ENCODE assay signal across 23 mouse cellular contexts in genomic region chr11:52056198-52056597, GRCm38 (mm10). TPM values are rescaled to one million over a fixed set of nuclear protein-coding genes. Genes with fewer than 3 reads are reported as not detected.
DNase-seq lines count a peak whose midpoint lies in the region; ATAC-seq and TF ChIP-seq lines count a peak whose summit lies in the region.
"Had no signal": no experiment of that assay in that cellular context is flagged by ENCODE, and none has a peak within 500 bp of the region (broad histone marks: within the 10 kb centered on the region; RNA-seq: fewer than 3 reads in every experiment).

No protein-coding gene starts in this region.

- no peaks in the 10 kb centered on the region for H3K79me2 ChIP-seq in heart, adult 2 months (replicated peaks; ENCODE audit: control insufficient read depth, insufficient read depth, low read length)

- no peak overlapping the region; the same call in 1 of the 2 replicates for H3K27ac ChIP-seq in heart, adult 2 months
- peak overlapping the region; percentile 63 to 74 for H3K27ac ChIP-seq in heart, embryonic 14.5 days (replicated peaks in 1 of 2; ENCODE audit: control insufficient read depth in 1 of 2, insufficient read depth in 1 of 2, low read depth in 2 of 2, low read length in 2 of 2)
- H3K27ac ChIP-seq in heart, embryonic 10.5 days, result no peak overlapping the region
- no peak overlapping the region for H3K27ac ChIP-seq in lung, postnatal 0 days (ENCODE audit: low read length)
- H3K27ac ChIP-seq in liver, embryonic 12.5 days, result no peak overlapping the region
- H3K27ac ChIP-seq: embryonic facial prominence, embryonic 13.5 days; forebrain, embryonic 12.5 days; hindbrain, embryonic 10.5 days; hindbrain, embryonic 14.5 days; intestine, embryonic 15.5 days had no signal

- TF ChIP-seq CTCF in heart, adult 2 months (IDR thresholded peaks at IDR 0.05), result no peak
- no peak for TF ChIP-seq CTCF in lung, postnatal 0 days (IDR thresholded peaks at IDR 0.05)

- ATAC-seq in heart, embryonic 14.5 days (ENCODE audit: insufficient number of reproducible peaks, insufficient read depth, low FRiP score, low read depth), result 0 out of 2 replicates have a peak, but pooled peaks have one; percentile 31
- ATAC-seq in lung, postnatal 0 days, result no peak
- peak; percentile 50; the same call in 1 of the 2 replicates for ATAC-seq in megakaryocyte progenitor cell, adult 5-6 weeks (replicated peaks; ENCODE audit: poor library complexity)
- ATAC-seq in liver, embryonic 12.5 days, result no peak
- ATAC-seq: CD4-positive, CD25-positive, alpha-beta regulatory T cell, adult 4 months; forebrain, embryonic 16.5 days; intestine, embryonic 15.5 days had no signal

- TF ChIP-seq EP300 in heart, adult 2 months (IDR thresholded peaks at IDR 0.05; ENCODE audit: insufficient read depth, low read depth, low read length), result 0 out of 2 replicates have a peak, but pooled peaks have one; percentile 27
- TF ChIP-seq EP300 in lung, postnatal 0 days (IDR thresholded peaks at IDR 0.05), result no peak

- peak overlapping the region; percentile 27 for H3K4me2 ChIP-seq in heart, embryonic 14.5 days (ENCODE audit: low read length)
- no peak overlapping the region for H3K4me2 ChIP-seq in lung, postnatal 0 days (replicated peaks; ENCODE audit: low read depth, low read length)
- no peak overlapping the region for H3K4me2 ChIP-seq in liver, embryonic 12.5 days
- H3K4me2 ChIP-seq: embryonic facial prominence, embryonic 13.5 days; forebrain, embryonic 12.5 days; hindbrain, embryonic 14.5 days; intestine, embryonic 15.5 days had no signal

- TF ChIP-seq POLR2A in heart, adult 2 months (IDR thresholded peaks at IDR 0.05; ENCODE audit: insufficient read depth, low read depth, low read length), result no peak

- no peaks in the 10 kb centered on the region for H3K36me3 ChIP-seq in heart, adult 2 months (ENCODE audit: control insufficient read depth, insufficient read depth, low read length)
- no peaks in the 10 kb centered on the region for H3K36me3 ChIP-seq in heart, embryonic 14.5 days (ENCODE audit: control insufficient read depth, insufficient read depth, low read length)
- H3K36me3 ChIP-seq in heart, embryonic 10.5 days, result no peaks in the 10 kb centered on the region
- no peaks in the 10 kb centered on the region for H3K36me3 ChIP-seq in lung, postnatal 0 days (ENCODE audit: insufficient read depth, low read length)
- H3K36me3 ChIP-seq in liver, embryonic 12.5 days, result no peaks in the 10 kb centered on the region
- H3K36me3 ChIP-seq: embryonic facial prominence, embryonic 13.5 days; forebrain, embryonic 12.5 days; G1E; hindbrain, embryonic 10.5 days; intestine, embryonic 15.5 days had no signal

- 49% methylated on average over 5 of the region's 5 CpGs for WGBS in heart, adult 2 months
- 32% methylated on average over 5 of the region's 5 CpGs for WGBS in heart, embryonic 14.5 days
- 54% methylated on average over 5 of the region's 5 CpGs for WGBS in heart, embryonic 10.5 days
- WGBS in lung, postnatal 0 days, result 51% methylated on average over 5 of the region's 5 CpGs
- 48% methylated on average over 5 of the region's 5 CpGs for WGBS in liver, embryonic 12.5 days (ENCODE audit: insufficient replicate concordance)

- H3K4me3 ChIP-seq in heart, adult 2 months, result no peak overlapping the region
- no peak overlapping the region for H3K4me3 ChIP-seq in heart, embryonic 14.5 days (ENCODE audit: control insufficient read depth in 1 of 2, insufficient read depth in 1 of 2, low read depth in 1 of 2, low read length in 2 of 2)
- no peak overlapping the region for H3K4me3 ChIP-seq in heart, embryonic 10.5 days
- no peak overlapping the region for H3K4me3 ChIP-seq in lung, postnatal 0 days (ENCODE audit: low read depth, low read length)
- H3K4me3 ChIP-seq in liver, embryonic 12.5 days, result no peak overlapping the region
- H3K4me3 ChIP-seq: embryonic facial prominence, embryonic 13.5 days; forebrain, embryonic 12.5 days; hindbrain, embryonic 10.5 days; intestine, embryonic 15.5 days had no signal

- intact Hi-C loops in heart, adult 2 months (cut with DNase I), result no loop called here
- intact Hi-C loops in heart, postnatal 36 days (cut with DNase I), result no loop called here

- DNase-seq in heart, adult 2 months, result peak in 1 of 2 experiments; percentile 10
- no peak for DNase-seq in heart, postnatal 36 days
- DNase-seq in heart, embryonic 10.5 days (ENCODE audit: low spot score), result no peak
- peak; percentile 45 for DNase-seq in lung, postnatal 0 days (ENCODE audit: low spot score)
- DNase-seq in lung, postnatal 4 days, result no peak
- DNase-seq: adrenal gland, postnatal 10 days; B cell, adult 2 months; cerebellum, adult 11-12 months; cerebellum, adult 9-10 months; cerebellum, postnatal 25 days; gastrocnemius, postnatal 14 days; kidney, adult 2 months had no signal

- H3K9me3 ChIP-seq in heart, embryonic 14.5 days (ENCODE audit: control insufficient read depth, low read length), result 0 out of 2 replicates have a peak, but pooled peaks cover 4% of the 10 kb centered on the region
- H3K9me3 ChIP-seq in heart, embryonic 10.5 days, result no peaks in the 10 kb centered on the region
- H3K9me3 ChIP-seq in lung, postnatal 0 days (ENCODE audit: low read length), result no peaks in the 10 kb centered on the region
- H3K9me3 ChIP-seq in liver, embryonic 12.5 days (replicated peaks), result 0 out of 2 replicates have a peak, but pooled peaks cover 4% of the 10 kb centered on the region
- H3K9me3 ChIP-seq: embryonic facial prominence, embryonic 13.5 days; forebrain, embryonic 12.5 days; G1E; hindbrain, embryonic 10.5 days; intestine, embryonic 15.5 days had no signal

- peaks cover 4% of the 10 kb centered on the region for H3K4me1 ChIP-seq in heart, adult 2 months (ENCODE audit: control insufficient read depth, insufficient read depth, low read length)
- H3K4me1 ChIP-seq in heart, embryonic 14.5 days (ENCODE audit: control insufficient read depth in 2 of 2, insufficient read depth in 2 of 2, low read length in 2 of 2), result peaks cover 11 to 12% of the 10 kb centered on the region in 2 experiments; a peak in 3 of 4 replicates
- peaks cover 3% of the 10 kb centered on the region; the same call in 1 of the 2 replicates for H3K4me1 ChIP-seq in heart, embryonic 10.5 days
- no peaks in the 10 kb centered on the region for H3K4me1 ChIP-seq in lung, postnatal 0 days (ENCODE audit: insufficient read depth, low read depth, low read length)
- H3K4me1 ChIP-seq in liver, embryonic 12.5 days, result no peaks in the 10 kb centered on the region
- H3K4me1 ChIP-seq: embryonic facial prominence, embryonic 13.5 days; forebrain, embryonic 12.5 days; intestine, embryonic 15.5 days had no signal

- no peaks in the 10 kb centered on the region for H3K27me3 ChIP-seq in heart, adult 2 months (ENCODE audit: control insufficient read depth, insufficient read depth, low read length)
- no peaks in the 10 kb centered on the region for H3K27me3 ChIP-seq in heart, embryonic 14.5 days (ENCODE audit: control insufficient read depth, insufficient read depth, low read length)
- no peaks in the 10 kb centered on the region for H3K27me3 ChIP-seq in heart, embryonic 10.5 days (ENCODE audit: insufficient read depth, poor library complexity, severe bottlenecking)
- no peaks in the 10 kb centered on the region for H3K27me3 ChIP-seq in lung, postnatal 0 days (replicated peaks; ENCODE audit: insufficient read depth, low read length)
- no peaks in the 10 kb centered on the region for H3K27me3 ChIP-seq in liver, embryonic 12.5 days (replicated peaks)
- H3K27me3 ChIP-seq: embryonic facial prominence, embryonic 13.5 days; forebrain, embryonic 12.5 days; intestine, embryonic 15.5 days had no signal

- no peak overlapping the region for H3K9ac ChIP-seq in heart, adult 2 months (ENCODE audit: low read depth, low read length)
- H3K9ac ChIP-seq in heart, embryonic 14.5 days (ENCODE audit: low read length), result no peak overlapping the region
- H3K9ac ChIP-seq in lung, postnatal 0 days (replicated peaks; ENCODE audit: low read depth), result no peak overlapping the region
- no peak overlapping the region for H3K9ac ChIP-seq in liver, embryonic 12.5 days
- H3K9ac ChIP-seq: embryonic facial prominence, embryonic 13.5 days; forebrain, embryonic 12.5 days; hindbrain, embryonic 14.5 days; intestine, embryonic 15.5 days had no signal

RNA-seq across cellular contexts. Expression of gene Ppp2ca, which starts 42.3 kb away (rescaled TPM):
- total RNA-seq in heart, adult 2 months (2021), result 10 to 100 TPM; 52.7 to 58.0 TPM
- 31.0 and 60.7 TPM in 2 replicates for polyA plus RNA-seq in heart, adult 2 months (2012; rRNA removed)
- total RNA-seq in heart, postnatal 36 days (2021), result 10 to 100 TPM; 52.5 to 55.2 TPM
- 81.1 and 86.7 TPM in 2 replicates for polyA plus RNA-seq in heart, embryonic 14.5 days (2014; fragmentation: Nextera tagmentation; extraction: Ambion mirVana)
- 66.2 and 91.4 TPM in 2 replicates for polyA plus RNA-seq in heart, embryonic 10.5 days (2016; fragmentation: Nextera tagmentation; extraction: Ambion mirVana)
- 42.1 and 44.8 TPM in 2 replicates for polyA plus RNA-seq in lung, postnatal 0 days (2015; fragmentation: Nextera tagmentation; extraction: Ambion mirVana)
- 83.7 and 92.7 TPM in 2 replicates for total RNA-seq in megakaryocyte progenitor cell, adult 5-6 weeks (2015)
- total RNA-seq in megakaryocyte progenitor cell, adult 5-6 weeks (2017), result 94.4 and 99.1 TPM in 2 replicates
- 59.1 and 60.2 TPM in 2 replicates for polyA plus RNA-seq in liver, embryonic 12.5 days (2016; fragmentation: Nextera tagmentation; extraction: Ambion mirVana)

RNA-seq across cellular contexts. Expression of gene Cdkl3, which starts 52.2 kb away (rescaled TPM):
- total RNA-seq in heart, adult 2 months (2021), result 1 to 10 TPM; 4.6 to 5.2 TPM
- 3.0 and 4.2 TPM in 2 replicates for polyA plus RNA-seq in heart, adult 2 months (2012; rRNA removed)
- total RNA-seq in heart, postnatal 36 days (2021), result 1 to 10 TPM; 5.5 to 5.7 TPM
- 9.1 and 10.1 TPM in 2 replicates for polyA plus RNA-seq in heart, embryonic 14.5 days (2014; fragmentation: Nextera tagmentation; extraction: Ambion mirVana)
- polyA plus RNA-seq in heart, embryonic 10.5 days (2016; fragmentation: Nextera tagmentation; extraction: Ambion mirVana), result 8.0 and 10.3 TPM in 2 replicates
- polyA plus RNA-seq in lung, postnatal 0 days (2015; fragmentation: Nextera tagmentation; extraction: Ambion mirVana), result 6.1 and 6.4 TPM in 2 replicates
- total RNA-seq in megakaryocyte progenitor cell, adult 5-6 weeks (2015), result 3.3 and 4.1 TPM in 2 replicates
- total RNA-seq in megakaryocyte progenitor cell, adult 5-6 weeks (2017), result 3.9 and 6.1 TPM in 2 replicates
- polyA plus RNA-seq in liver, embryonic 12.5 days (2016; fragmentation: Nextera tagmentation; extraction: Ambion mirVana), result 2.1 and 2.6 TPM in 2 replicates

RNA-seq across cellular contexts. Expression of gene Ube2b, which starts 55.6 kb away (rescaled TPM):
- 100 to 1,000 TPM; 265 to 344 TPM for total RNA-seq in heart, adult 2 months (2021)
- polyA plus RNA-seq in heart, adult 2 months (2012; rRNA removed), result 197 and 295 TPM in 2 replicates
- 100 to 1,000 TPM; 297 to 317 TPM for total RNA-seq in heart, postnatal 36 days (2021)
- 187 and 193 TPM in 2 replicates for polyA plus RNA-seq in heart, embryonic 14.5 days (2014; fragmentation: Nextera tagmentation; extraction: Ambion mirVana)
- polyA plus RNA-seq in heart, embryonic 10.5 days (2016; fragmentation: Nextera tagmentation; extraction: Ambion mirVana), result 224 and 227 TPM in 2 replicates
- polyA plus RNA-seq in lung, postnatal 0 days (2015; fragmentation: Nextera tagmentation; extraction: Ambion mirVana), result 276 and 280 TPM in 2 replicates
- 84.4 and 88.0 TPM in 2 replicates for total RNA-seq in megakaryocyte progenitor cell, adult 5-6 weeks (2015)
- 68.8 and 102 TPM in 2 replicates for total RNA-seq in megakaryocyte progenitor cell, adult 5-6 weeks (2017)
- polyA plus RNA-seq in liver, embryonic 12.5 days (2016; fragmentation: Nextera tagmentation; extraction: Ambion mirVana), result 113 and 116 TPM in 2 replicates

Comparison
In these comparisons a context has a peak if more than half of its experiments do, and no peak if none do; other contexts are left out.
1. H3K27ac ChIP-seq: peak in heart, embryonic 14.5 days (2 of 2); none in heart, adult 2 months (single experiment), heart, embryonic 10.5 days (single experiment), lung, postnatal 0 days (single experiment) and liver, embryonic 12.5 days (single experiment).
2. ATAC-seq: peak in heart, embryonic 14.5 days (single experiment) and megakaryocyte progenitor cell, adult 5-6 weeks (single experiment); none in lung, postnatal 0 days (single experiment) and liver, embryonic 12.5 days (single experiment).